Mouse (Mus musculus) embryonic facial prominence, embryonic 14.5 days (tissue): ENCODE results near the gene Gna15. TPM values are rescaled to one million over a fixed set of nuclear protein-coding genes. Genes with fewer than 3 reads are reported as not detected.

Experiments used
- ATAC-seq: fragments of 200-750 bp; cut with Nextera tagmentation; 2 replicates; pipeline ENCODE4 v1.8.0; 2017; ENCODE audit warnings: low read depth, moderate number of reproducible peaks, moderate TSS enrichment
- DNase-seq: peaks from one replicate; pipeline ENCODE4 v3.0.0-alpha.2; 2015; ENCODE audit warnings: low spot score
- H3K27ac ChIP-seq: fragments of 300-500 bp; sonication (generic); replicated peaks from 2 replicates; pipeline ENCODE4 v1.5.1; 2014; ENCODE audit warnings: low read depth, mild to moderate bottlenecking, low read length, moderate library complexity
- H3K27me3 ChIP-seq: fragments of 300-500 bp; sonication (generic); replicated peaks from 2 replicates; pipeline ENCODE4 v1.6.1; 2014; ENCODE audit warnings: low read length; ENCODE audit not compliant: control insufficient read depth, insufficient read depth
- H3K36me3 ChIP-seq: fragments of 300-500 bp; sonication (generic); 2 replicates; pipeline ENCODE4 v1.6.1; 2014; ENCODE audit warnings: low read length, mixed read lengths; ENCODE audit not compliant: control insufficient read depth, insufficient read depth
- H3K4me1 ChIP-seq: fragments of 300-500 bp; sonication (generic); 2 replicates; pipeline ENCODE4 v1.6.1; 2014; ENCODE audit warnings: antibody characterized with exemption, low read length; ENCODE audit not compliant: control insufficient read depth, insufficient read depth
- H3K4me2 ChIP-seq: fragments of 300-500 bp; sonication (generic); 2 replicates; pipeline ENCODE4 v1.6.1; 2014; ENCODE audit warnings: low read depth, mild to moderate bottlenecking, low read length, moderate library complexity, mixed read lengths
- H3K4me3 ChIP-seq: fragments of 300-500 bp; sonication (generic); 2 replicates; pipeline ENCODE4 v1.5.1; 2014; ENCODE audit warnings: low read depth, mild to moderate bottlenecking, low read length
- H3K9ac ChIP-seq: fragments of 300-500 bp; sonication (generic); 2 replicates; pipeline ENCODE4 v1.6.1; 2014; ENCODE audit warnings: low read depth, mild to moderate bottlenecking, low read length, moderate library complexity, mixed read lengths
- H3K9me3 ChIP-seq: fragments of 300-500 bp; sonication (generic); 2 replicates; pipeline ENCODE4 v1.6.1; 2016; ENCODE audit warnings: low read length; ENCODE audit not compliant: control insufficient read depth
- WGBS: fragments of 180-500 bp; shearing (Covaris S2); extraction: QIAGEN DNeasy Blood & Tissue Kit; methylation state at CpG from one replicate; pipeline ENCODE4 v1.1.7; 2014; 5-methylcytosine and 5-hydroxymethylcytosine counted together
- polyA plus RNA-seq: library from polyadenylated mRNA; unstranded; fragments of >200 nt; fragmentation: Nextera tagmentation; extraction: Ambion mirVana; gene quantifications from 2 replicates; pipeline ENCODE4 v1.2.1, GENCODE M21; 2014

Gene Gna15
- polyA plus RNA-seq, 1 experiment from 2014 or later: 3.1 TPM

- Histone ChIP-seq H3K36me3 (peaks cover 9% of the 10 kb centered on the region), H3K27ac (no peak overlapping the region), H3K27me3 (no peaks in the 10 kb centered on the region), H3K4me1 (peaks cover 10% of the 10 kb centered on the region), H3K9me3 (no peaks in the 10 kb centered on the region), H3K4me2 (0 out of 2 replicates have a peak overlapping the region, but pooled peaks have one; percentile 54), H3K9ac (no peak overlapping the region), H3K4me3 (peak overlapping the region; percentile 80; the same call in 1 of the 2 replicates)
- ATAC-seq (no peak), DNase-seq (no peak)
- WGBS: 89% methylated on average over 16 of the region's 17 CpGs
Observed at GRCm38 (mm10) chr10:81497401-81498270, 26.4 kb downstream of the Gna15 start.

- peak overlapping the region; percentile 80 for H3K4me3 ChIP-seq
- H3K9me3 ChIP-seq: no peaks in the 10 kb centered on the region
- ATAC-seq (no peak), DNase-seq (no peak)
- H3K27ac ChIP-seq: no peak overlapping the region
- no peaks in the 10 kb centered on the region for H3K27me3 ChIP-seq
- 35% methylated on average over 4 of the region's 4 CpGs for WGBS
- peak overlapping the region; percentile 47; the same call in 1 of the 2 replicates for H3K9ac ChIP-seq
- H3K36me3 ChIP-seq: peaks cover 15% of the 10 kb centered on the region
- peaks cover 10% of the 10 kb centered on the region for H3K4me1 ChIP-seq
- peak overlapping the region; percentile 54 for H3K4me2 ChIP-seq
Observed at GRCm38 (mm10) chr10:81496969-81497368, 27.1 kb downstream of the Gna15 start.

- 0 out of 2 replicates have a peak within 1 kb of the TSS, but pooled peaks have one; percentile 30 for H3K27ac ChIP-seq
- WGBS: under 1% methylated on average over 33 of the region's 45 CpGs
Observed at GRCm38 (mm10) chr10:81496264-81496901, 27.6 kb downstream of the Gna15 start, which contains the start of gene Ncln. Gene Ncln (minus strand): TSS chr10:81496392.

GRCm38 (mm10) chr10:81495616-81496263 lies 28.3 kb downstream of the Gna15 start:
- 3% methylated on average over 21 of the region's 41 CpGs for WGBS
- H3K27ac ChIP-seq: no peak overlapping the region

More at GRCm38 (mm10) chr10:81496264-81496901, 27.6 kb downstream of the Gna15 start, which contains the start of gene Ncln:
- Histone ChIP-seq H3K27me3 (no peaks in the 10 kb centered on the region), H3K36me3 (peaks cover 21% of the 10 kb centered on the region), H3K4me3 (peak within 1 kb of the TSS; percentile 80), H3K9ac (peak within 1 kb of the TSS; percentile 84), H3K4me2 (peak within 1 kb of the TSS; percentile 70), H3K9me3 (no peaks in the 10 kb centered on the region), H3K4me1 (peaks cover 10% of the 10 kb centered on the region)
- peak; percentile 98 for ATAC-seq
- DNase-seq: peak; percentile 100

GRCm38 (mm10) chr10:81495151-81495550 lies 28.9 kb downstream of the Gna15 start:
- ATAC-seq (no peak), DNase-seq (no peak)
- Histone ChIP-seq H3K27ac (no peak overlapping the region), H3K9me3 (no peaks in the 10 kb centered on the region), H3K27me3 (no peaks in the 10 kb centered on the region), H3K4me1 (peaks cover 10% of the 10 kb centered on the region), H3K4me2 (peak overlapping the region; percentile 70), H3K36me3 (peaks cover 33% of the 10 kb centered on the region), H3K4me3 (peak overlapping the region; percentile 80), H3K9ac (peak overlapping the region; percentile 84)
- WGBS: 75% methylated on average over 6 of the region's 6 CpGs

More at GRCm38 (mm10) chr10:81495616-81496263, 28.3 kb downstream of the Gna15 start:
- no peaks in the 10 kb centered on the region for H3K9me3 ChIP-seq
- H3K4me1 ChIP-seq: peaks cover 10% of the 10 kb centered on the region
- peak overlapping the region; percentile 84 for H3K9ac ChIP-seq
- DNase-seq (no peak), ATAC-seq (peak; percentile 4; the same call in 1 of the 2 replicates)
- H3K4me3 ChIP-seq: peak overlapping the region; percentile 80
- peaks cover 28% of the 10 kb centered on the region for H3K36me3 ChIP-seq
- H3K4me2 ChIP-seq: peak overlapping the region; percentile 70
- no peaks in the 10 kb centered on the region for H3K27me3 ChIP-seq

GRCm38 (mm10) chr10:81494260-81495041 lies 29.6 kb downstream of the Gna15 start:
- no peak for ATAC-seq
- Histone ChIP-seq H3K4me1 (peaks cover 10% of the 10 kb centered on the region), H3K4me2 (peak overlapping the region; percentile 70), H3K4me3 (peak overlapping the region; percentile 80; the same call in 1 of the 2 replicates), H3K27me3 (no peaks in the 10 kb centered on the region), H3K9ac (peak overlapping the region; percentile 84), H3K36me3 (peaks cover 40% of the 10 kb centered on the region), H3K27ac (no peak overlapping the region), H3K9me3 (no peaks in the 10 kb centered on the region)
- DNase-seq: no peak
- 85% methylated on average over 11 of the region's 11 CpGs for WGBS

GRCm38 (mm10) chr10:81493601-81494220 lies 30.3 kb downstream of the Gna15 start:
- no peak for DNase-seq
- no peak overlapping the region for H3K9ac ChIP-seq

More at GRCm38 (mm10) chr10:81493601-81494220, 30.3 kb downstream of the Gna15 start:
- Histone ChIP-seq H3K4me1 (peaks cover 10% of the 10 kb centered on the region), H3K36me3 (peaks cover 47% of the 10 kb centered on the region), H3K4me2 (no peak overlapping the region), H3K27me3 (no peaks in the 10 kb centered on the region), H3K27ac (no peak overlapping the region), H3K4me3 (no peak overlapping the region), H3K9me3 (no peaks in the 10 kb centered on the region)
- 74% methylated on average over 8 of the region's 8 CpGs for WGBS
- ATAC-seq: no peak
